Mouse (Mus musculus): Measurements from ENCODE around the gene Olfr282.
A peak's percentile ranks its signal among the peaks of the same experiment; 100 is the strongest.

Olfr282 gene

DNA sequence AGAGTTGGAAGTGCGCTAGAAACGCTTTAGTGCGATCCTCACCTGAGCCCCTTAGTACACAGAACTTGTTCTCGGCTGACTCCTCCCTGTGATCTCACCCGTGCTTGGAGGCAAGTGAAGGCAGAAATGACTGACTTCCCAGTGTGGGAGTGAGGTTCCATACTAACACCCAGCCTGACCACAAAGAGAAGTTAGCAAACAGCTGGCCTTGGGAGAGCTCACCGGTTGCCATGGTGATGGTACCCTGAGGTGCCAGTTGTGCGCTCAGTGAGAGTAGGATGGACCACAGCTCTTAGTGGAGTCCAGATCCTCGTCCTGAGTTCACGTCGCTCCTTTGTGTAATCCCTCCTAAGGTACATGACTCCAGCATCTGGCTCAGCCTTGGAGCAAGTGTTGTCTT is 43.9 kb downstream of the Olfr282 start:
- DNase-seq (ENCODE audit: low read depth, low spot score), result no peak

DNA sequence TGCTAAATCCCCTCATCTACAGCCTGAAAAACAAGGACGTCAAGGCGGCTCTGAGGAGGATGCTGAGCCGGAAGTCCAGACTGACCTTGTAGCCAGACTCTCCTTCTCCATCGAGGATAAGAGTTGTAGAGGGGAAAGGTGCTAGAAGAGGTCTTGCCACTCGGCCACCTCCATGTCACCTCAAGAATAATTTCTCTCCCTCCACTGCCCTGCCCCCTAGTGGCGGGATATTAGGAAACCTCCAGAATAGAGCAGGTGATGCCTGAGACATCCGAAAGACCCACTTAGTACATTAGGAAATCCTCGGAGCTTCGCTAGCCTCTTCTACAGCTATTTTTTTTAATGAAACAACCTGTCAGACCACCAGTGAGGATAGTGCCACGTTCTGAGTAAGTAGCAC is 44.4 kb downstream of the Olfr282 start:
- peak; percentile 13 for DNase-seq (ENCODE audit: low read depth, low spot score)

DNA sequence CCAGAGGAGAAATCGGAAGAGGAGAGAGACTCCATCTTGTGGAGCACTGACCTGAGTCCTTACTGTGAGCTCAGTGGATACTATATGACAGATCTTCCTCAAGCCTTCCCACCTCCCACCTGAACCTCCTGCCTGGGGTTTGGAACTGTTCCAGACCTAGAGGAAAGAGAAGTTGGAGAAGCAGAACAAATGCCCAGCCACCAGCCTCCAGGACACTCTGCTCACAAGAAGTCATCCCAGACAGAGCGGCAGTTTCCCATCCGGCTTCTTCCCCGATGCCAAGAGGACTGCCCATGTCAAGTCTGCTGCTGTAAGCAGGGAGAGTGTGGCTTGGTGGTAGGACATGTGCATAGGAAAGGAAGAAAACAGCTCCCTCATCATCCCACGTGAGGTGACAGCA is 45.3 kb downstream of the Olfr282 start:
- no peak for DNase-seq (ENCODE audit: low read depth, low spot score)

DNA sequence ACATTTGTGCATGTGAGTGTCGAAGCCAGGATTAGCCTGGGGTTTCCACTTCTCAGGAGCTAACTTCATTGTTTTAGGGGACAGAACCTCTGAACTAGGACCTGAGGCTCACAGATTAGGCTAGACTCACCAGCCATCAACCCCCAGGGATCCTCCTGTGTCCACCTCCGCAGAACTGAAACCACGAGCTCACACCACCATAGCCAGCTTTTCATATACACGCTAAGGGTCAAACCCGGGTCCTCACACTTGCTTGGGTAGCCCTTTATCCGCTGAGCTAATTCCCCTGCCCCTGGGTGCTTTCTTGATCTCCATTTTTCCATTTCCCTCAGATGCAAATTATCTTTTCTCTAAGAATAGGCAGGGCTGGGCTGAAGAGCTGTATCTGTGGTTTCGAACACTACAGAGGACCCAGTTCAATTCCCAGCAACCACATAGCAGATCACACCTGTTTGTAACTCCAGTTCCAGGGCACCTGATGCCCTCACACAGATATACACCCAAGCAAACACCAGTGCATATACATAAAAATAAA is 48.6 kb downstream of the Olfr282 start:
- no peak for DNase-seq (ENCODE audit: low read depth, low spot score)

DNA sequence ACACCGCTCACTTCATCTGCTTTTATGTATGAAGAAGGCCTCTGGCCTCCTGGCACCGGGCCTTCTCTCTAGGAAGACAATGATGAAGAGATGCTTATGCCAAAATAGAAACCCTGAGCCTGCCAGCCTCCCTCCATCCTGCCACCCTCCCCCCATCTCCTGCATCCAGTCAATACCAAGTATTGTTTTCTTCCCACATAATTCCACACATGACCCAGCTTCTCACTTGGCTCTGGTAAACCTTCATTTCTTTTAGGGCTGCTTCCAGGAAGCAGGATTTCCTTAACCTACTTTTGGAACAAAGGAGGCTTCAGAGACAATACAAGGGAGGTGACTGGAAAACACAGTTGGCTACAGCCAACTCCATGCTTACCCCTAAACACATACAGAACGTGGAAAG is 51.7 kb downstream of the Olfr282 start, which contains the start of gene Lalba:
TSS of gene Lalba (minus strand) at position 21 of the 400 bp plus-strand sequence.
- no peak for DNase-seq (ENCODE audit: low read depth, low spot score)

DNA sequence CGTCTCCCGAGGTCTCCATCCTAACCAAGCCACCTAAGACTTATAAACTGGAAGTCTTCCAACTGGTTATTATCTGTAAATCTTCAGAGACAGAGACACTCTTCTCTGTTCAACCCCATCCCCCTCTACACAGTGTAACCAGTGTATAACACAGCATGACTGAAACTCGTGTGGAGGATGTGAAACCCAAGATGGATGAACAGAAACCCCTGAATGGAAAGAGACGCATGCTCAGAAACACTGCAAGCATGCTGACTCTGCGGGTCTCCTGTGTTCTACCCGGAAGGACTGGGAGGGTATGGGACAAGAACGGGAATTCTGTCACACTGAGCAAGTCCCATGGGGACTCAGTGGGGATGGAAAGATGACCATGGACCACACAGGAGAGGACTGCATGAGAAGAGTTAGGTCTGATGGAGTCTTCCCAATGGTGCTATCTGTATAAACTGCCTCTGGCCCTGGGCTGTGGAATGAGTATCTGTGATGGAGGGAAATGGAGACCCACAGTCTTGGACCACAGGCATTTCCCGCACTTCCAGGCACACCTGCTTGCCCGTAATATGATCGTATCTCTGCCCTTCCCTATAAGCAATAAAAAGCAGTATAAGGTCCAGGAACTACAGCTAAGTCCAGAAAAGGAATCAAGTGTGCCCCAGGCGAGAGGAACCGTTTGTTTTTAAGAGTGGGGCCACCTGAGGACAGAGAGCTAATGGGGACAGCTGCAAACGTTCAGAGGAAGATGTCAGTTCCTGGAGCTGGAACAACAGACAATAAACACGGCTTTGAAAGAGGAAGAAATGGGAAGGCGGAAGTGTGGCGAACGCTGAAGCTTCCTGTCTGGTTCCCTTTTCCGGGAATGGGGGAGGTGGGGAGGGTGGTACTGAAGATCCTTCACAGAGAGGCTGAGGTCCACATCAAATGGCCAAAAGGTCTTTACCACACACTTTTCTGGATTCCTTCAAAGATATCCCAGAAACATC is 53.2 kb downstream of the Olfr282 start:
- no peak for DNase-seq (ENCODE audit: low read depth, low spot score)

DNA sequence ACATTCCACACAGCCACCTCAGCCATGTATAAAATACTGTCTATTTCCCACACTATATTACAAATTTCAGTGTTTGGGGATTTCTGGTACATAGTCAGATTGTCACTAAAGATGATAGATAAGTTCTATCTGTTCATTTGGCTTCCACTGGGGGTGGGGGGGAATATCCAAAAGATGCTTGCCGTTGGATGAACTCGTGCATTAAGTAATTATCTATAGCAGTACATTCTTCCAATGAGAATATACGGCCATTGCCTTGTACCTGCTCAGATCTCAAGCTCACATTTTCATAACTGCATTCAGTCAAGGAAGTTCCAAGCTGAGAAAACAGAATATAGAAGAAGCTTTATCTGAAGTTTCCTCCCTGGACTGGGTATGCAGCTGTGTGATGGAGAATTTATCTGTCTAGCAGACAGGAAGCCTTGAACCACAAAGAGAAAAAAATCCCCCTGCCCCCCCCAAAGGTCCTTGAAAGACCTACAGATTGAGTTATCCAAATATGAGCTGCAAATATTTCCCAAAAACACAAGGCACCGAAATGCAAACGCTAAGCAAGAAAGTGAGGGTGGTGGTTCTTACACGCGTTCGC is 55.5 kb downstream of the Olfr282 start:
- no peak for DNase-seq (ENCODE audit: low read depth, low spot score)
